In the genomic region with DNA sequence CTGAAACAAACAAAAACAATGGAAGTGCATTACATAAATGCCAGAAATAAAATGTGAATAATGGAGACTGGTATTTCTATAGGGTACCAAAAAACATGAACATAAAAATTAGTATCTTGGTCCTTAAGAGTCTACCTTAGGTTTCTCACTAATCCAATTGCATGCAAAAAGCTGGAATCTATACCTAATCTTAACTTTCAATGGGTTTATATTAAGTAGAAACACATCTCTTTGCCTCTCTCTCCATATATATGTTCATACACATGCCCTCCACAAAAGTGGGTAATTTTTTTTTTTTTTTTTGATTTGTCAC, we compare ENCODE assay signal across 7 mouse cellular contexts. TPM values are rescaled to one million over a fixed set of nuclear protein-coding genes. Genes with fewer than 3 reads are reported as not detected.
DNase-seq lines count a peak whose midpoint lies in the region; ATAC-seq and TF ChIP-seq lines count a peak whose summit lies in the region.

A gene (plus strand): TSS at position 301 of the 313 bp plus-strand sequence.

- H3K27ac ChIP-seq in ES-E14 (ENCODE audit: insufficient read depth, low read depth, low read length, poor library complexity, severe bottlenecking), result peak within 1 kb of the TSS; percentile 91
- peak within 1 kb of the TSS; percentile 98 for H3K27ac ChIP-seq in forebrain, embryonic 14.5 days (ENCODE audit: low read depth, low read length)
- H3K27ac ChIP-seq in hindbrain, embryonic 12.5 days, result peak within 1 kb of the TSS; percentile 99
- no peak within 1 kb of the TSS; the same call in 1 of the 2 replicates for H3K27ac ChIP-seq in liver, embryonic 14.5 days

- no peaks in the 10 kb centered on the region for H3K27me3 ChIP-seq in forebrain, embryonic 14.5 days (replicated peaks; ENCODE audit: control insufficient read depth, insufficient read depth, low read length)
- no peaks in the 10 kb centered on the region for H3K27me3 ChIP-seq in hindbrain, embryonic 12.5 days
- H3K27me3 ChIP-seq in liver, embryonic 14.5 days (ENCODE audit: control insufficient read depth, insufficient read depth, low read length), result no peaks in the 10 kb centered on the region

- no peak for ATAC-seq in CD4-positive, CD25-positive, alpha-beta regulatory T cell, adult 4 months
- no peak for ATAC-seq in forebrain, embryonic 14.5 days
- no peak for ATAC-seq in hindbrain, embryonic 12.5 days (ENCODE audit: low FRiP score)
- no peak for ATAC-seq in liver, embryonic 14.5 days (ENCODE audit: insufficient read depth)

- H3K4me2 ChIP-seq in forebrain, embryonic 14.5 days (ENCODE audit: low read length), result peak within 1 kb of the TSS; percentile 49
- peak within 1 kb of the TSS; percentile 57 for H3K4me2 ChIP-seq in hindbrain, embryonic 12.5 days (replicated peaks)
- H3K4me2 ChIP-seq in liver, embryonic 14.5 days (ENCODE audit: low read depth), result peak within 1 kb of the TSS; percentile 74

- no peaks in the 10 kb centered on the region for H3K4me1 ChIP-seq in ES-E14 (ENCODE audit: control insufficient read depth in 2 of 2, insufficient read depth in 2 of 2, low read length in 2 of 2, poor library complexity in 1 of 2)
- H3K4me1 ChIP-seq in forebrain, embryonic 14.5 days (ENCODE audit: control insufficient read depth, insufficient read depth, low read length), result peaks cover 5% of the 10 kb centered on the region
- H3K4me1 ChIP-seq in hindbrain, embryonic 12.5 days, result peaks cover 2% of the 10 kb centered on the region; the same call in 1 of the 2 replicates
- no peaks in the 10 kb centered on the region for H3K4me1 ChIP-seq in liver, embryonic 14.5 days (replicated peaks; ENCODE audit: control insufficient read depth in 2 of 2, insufficient read depth in 2 of 2, low read length in 1 of 2)

- no peak for DNase-seq in ES-E14 (ENCODE audit: low read depth, low spot score)
- no peak for DNase-seq in forebrain, embryonic 14.5 days (ENCODE audit: low spot score)
- DNase-seq in liver, embryonic 14.5 days (ENCODE audit: low read depth in 3 of 3, low spot score in 3 of 3), result no peak
- DNase-seq in cerebellum, adult 8-10 months, result no peak
- DNase-seq in kidney, adult 8-10 months, result no peak

- no peak for TF ChIP-seq EP300 in liver, embryonic 14.5 days (IDR thresholded peaks at IDR 0.05; ENCODE audit: low read depth)

- peak within 1 kb of the TSS; percentile 77 to 88 for H3K4me3 ChIP-seq in ES-E14 (ENCODE audit: insufficient read depth in 1 of 2, low read depth in 1 of 2, low read length in 2 of 2, poor library complexity in 1 of 2, severe bottlenecking in 1 of 2)
- peak within 1 kb of the TSS; percentile 69 for H3K4me3 ChIP-seq in forebrain, embryonic 14.5 days (ENCODE audit: low read depth, low read length)
- H3K4me3 ChIP-seq in hindbrain, embryonic 12.5 days, result peak within 1 kb of the TSS; percentile 87
- H3K4me3 ChIP-seq in liver, embryonic 14.5 days (ENCODE audit: insufficient read depth in 1 of 2, low read depth in 2 of 2, low read length in 2 of 2), result peak within 1 kb of the TSS; percentile 78 to 80

- H3K9ac ChIP-seq in ES-E14 (ENCODE audit: insufficient read depth, low read depth, low read length, poor library complexity, severe bottlenecking), result peak within 1 kb of the TSS; percentile 99
- peak within 1 kb of the TSS; percentile 95 for H3K9ac ChIP-seq in forebrain, embryonic 14.5 days (ENCODE audit: low read length)
- peak within 1 kb of the TSS; percentile 97 for H3K9ac ChIP-seq in hindbrain, embryonic 12.5 days
- H3K9ac ChIP-seq in liver, embryonic 14.5 days (replicated peaks), result peak within 1 kb of the TSS; percentile 85

- H3K36me3 ChIP-seq in ES-E14 (ENCODE audit: control insufficient read depth, insufficient read depth, low read length, poor library complexity, severe bottlenecking), result no peaks in the 10 kb centered on the region
- no peaks in the 10 kb centered on the region for H3K36me3 ChIP-seq in forebrain, embryonic 14.5 days (ENCODE audit: control insufficient read depth, insufficient read depth, low read length)
- peaks cover 3% of the 10 kb centered on the region; the same call in 1 of the 2 replicates for H3K36me3 ChIP-seq in hindbrain, embryonic 12.5 days
- H3K36me3 ChIP-seq in liver, embryonic 14.5 days (replicated peaks; ENCODE audit: control insufficient read depth, insufficient read depth, low read depth), result no peaks in the 10 kb centered on the region

- in situ Hi-C loops in ES-E14 (cut with MboI; ENCODE audit: low sequenced_read_pairs in 2 of 2, unreplicated experiment in 2 of 2), result no loop called here

- no peaks in the 10 kb centered on the region for H3K9me3 ChIP-seq in ES-E14 (ENCODE audit: control insufficient read depth, insufficient read depth, low read depth, low read length)
- H3K9me3 ChIP-seq in forebrain, embryonic 14.5 days (replicated peaks; ENCODE audit: control insufficient read depth, low read length), result no peaks in the 10 kb centered on the region
- H3K9me3 ChIP-seq in hindbrain, embryonic 12.5 days (replicated peaks), result no peaks in the 10 kb centered on the region
- no peaks in the 10 kb centered on the region for H3K9me3 ChIP-seq in liver, embryonic 14.5 days (ENCODE audit: control insufficient read depth, low read length)

- TF ChIP-seq CTCF in liver, embryonic 14.5 days (IDR thresholded peaks at IDR 0.05; ENCODE audit: low read depth), result no peak

TF ChIP-seq in ES-E14, 5 proteins besides CTCF, POLR2A, EP300 and RAD21:
- TF ChIP-seq HCFC1 (IDR thresholded peaks at IDR 0.05; ENCODE audit: borderline replicate concordance, insufficient read depth, low read length) (no peak), ZNF384 (IDR thresholded peaks at IDR 0.05; ENCODE audit: low read depth, low read length) (0 out of 2 replicates have a peak, but pooled peaks have one; percentile 33), ZC3H11A (IDR thresholded peaks at IDR 0.05; ENCODE audit: borderline replicate concordance, low read depth, low read length) (no peak)

RNA-seq across cellular contexts. Expression of the gene that starts here (rescaled TPM):
- 10 to 100 TPM; 13.2 to 17.8 TPM for polyA plus RNA-seq in CD4-positive, CD25-positive, alpha-beta regulatory T cell, adult 4 months (2017; shearing (Covaris generic))
- 10.2 and 10.4 TPM in 2 replicates for total RNA-seq in ES-E14 (2012; rRNA removed)
- 73.4 and 93.4 TPM in 2 replicates for polyA plus RNA-seq in forebrain, embryonic 14.5 days (2014; fragmentation: Nextera tagmentation; extraction: Ambion mirVana)
- polyA plus RNA-seq in hindbrain, embryonic 12.5 days (2016; fragmentation: Nextera tagmentation; extraction: Ambion mirVana), result 118 and 131 TPM in 2 replicates
- 7.3 and 9.3 TPM in 2 replicates for polyA plus RNA-seq in liver, embryonic 14.5 days (2012; rRNA removed)
- 19.2 and 20.3 TPM in 2 replicates for polyA plus RNA-seq in liver, embryonic 14.5 days (2014; fragmentation: Nextera tagmentation; extraction: Ambion mirVana)
